Mouse (Mus musculus) MEL (cell line): ENCODE measurements around the gene Rps19. TPM values are rescaled to one million over a fixed set of nuclear protein-coding genes. Genes with fewer than 3 reads are reported as not detected.

Experiments used
- DNase-seq: peaks from one replicate; pipeline ENCODE4 v3.0.0; 2011; ENCODE audit warnings: low read depth, low spot score
- H3K27ac ChIP-seq: 2 replicates; pipeline ENCODE4 v1.5.1; 2012; ENCODE audit warnings: low read depth, mild to moderate bottlenecking, control low read depth, low read length, moderate library complexity; ENCODE audit not compliant: control insufficient read depth
- H3K27me3 ChIP-seq, 2 experiments: fragments of 150-350 bp in 1 of 2; sonication (generic) in 1 of 2; 2 replicates each; pipeline ENCODE4 v1.6.1; 2012; ENCODE audit warnings: low read length in 2 of 2, mild to moderate bottlenecking in 2 of 2, improper control_type of control experiment in 1 of 2, moderate library complexity in 1 of 2; ENCODE audit not compliant: insufficient read depth in 2 of 2, control insufficient read depth in 1 of 2
- H3K36me3 ChIP-seq, 2 experiments: 2 replicates each; pipeline ENCODE4 v1.6.1; 2012 to 2014; ENCODE audit warnings: low read length in 2 of 2, improper control_type of control experiment in 1 of 2, inconsistent platforms in 1 of 2, mild to moderate bottlenecking in 1 of 2; ENCODE audit not compliant: insufficient read depth in 2 of 2, control insufficient read depth in 1 of 2
- H3K4me1 ChIP-seq, 2 experiments: fragments of 150-350 bp in 1 of 2; sonication (generic) in 1 of 2; 2 replicates each; pipeline ENCODE4 v1.6.1; 2012; ENCODE audit warnings: low read length in 2 of 2, improper control_type of control experiment in 1 of 2, mild to moderate bottlenecking in 1 of 2; ENCODE audit not compliant: insufficient read depth in 2 of 2, control insufficient read depth in 1 of 2
- H3K4me3 ChIP-seq, 2 experiments: fragments of 150-350 bp in 1 of 2; sonication (generic) in 1 of 2; 2 replicates each; pipeline ENCODE4 v1.5.1; 2012; ENCODE audit warnings: low read depth in 2 of 2, low read length in 2 of 2, mild to moderate bottlenecking in 2 of 2, moderate library complexity in 2 of 2, control low read depth in 1 of 2, improper control_type of control experiment in 1 of 2; ENCODE audit not compliant: control insufficient read depth in 1 of 2, insufficient read depth in 1 of 2
- H3K79me2 ChIP-seq: 2 replicates; pipeline ENCODE4 v1.6.1; 2012; ENCODE audit warnings: mild to moderate bottlenecking, low read length, moderate library complexity; ENCODE audit not compliant: control insufficient read depth, poor library complexity, insufficient read depth
- H3K9ac ChIP-seq: 2 replicates; pipeline ENCODE4 v1.6.1; 2012; ENCODE audit warnings: low read depth, mild to moderate bottlenecking, control low read depth, low read length, moderate library complexity; ENCODE audit not compliant: control insufficient read depth, poor library complexity, severe bottlenecking
- H3K9me3 ChIP-seq: fragments of 150-350 bp; sonication (generic); replicated peaks from 2 replicates; pipeline ENCODE4 v1.6.1; 2012; ENCODE audit warnings: mild to moderate bottlenecking, low read length, improper control_type of control experiment, moderate library complexity; ENCODE audit not compliant: insufficient read depth
- BHLHE40 ChIP-seq: IDR thresholded peaks from 2 replicates; pipeline ENCODE4 v1.6.1; 2012; ENCODE audit warnings: low read depth, mild to moderate bottlenecking, inconsistent platforms, low read length, improper control_type of control experiment, borderline replicate concordance
- CHD1 ChIP-seq: IDR thresholded peaks from 2 replicates; pipeline ENCODE4 v1.6.1; 2012; ENCODE audit warnings: low read depth, mild to moderate bottlenecking, inconsistent platforms, low read length, improper control_type of control experiment
- CHD2 ChIP-seq: IDR thresholded peaks from 2 replicates; pipeline ENCODE4 v1.6.1; 2011; ENCODE audit warnings: low read length, improper control_type of control experiment
- CTCF ChIP-seq, 3 experiments: IDR thresholded peaks in 2 of 3; conservative IDR thresholded peaks in 1 of 3; 2 replicates each; pipeline ENCODE4 v1.5.1; 2011 to 2012; ENCODE audit warnings: low read length in 3 of 3, low read depth in 2 of 3, mild to moderate bottlenecking in 2 of 3, improper control_type of control experiment in 1 of 3, inconsistent platforms in 1 of 3, mixed read lengths in 1 of 3, moderate library complexity in 1 of 3; ENCODE audit not compliant: control insufficient read depth in 1 of 3, insufficient read depth in 1 of 3, poor library complexity in 1 of 3, severe bottlenecking in 1 of 3
- E2F4 ChIP-seq: IDR thresholded peaks from 2 replicates; pipeline ENCODE4 v1.6.1; 2011; ENCODE audit warnings: low read depth, low read length, improper control_type of control experiment, borderline replicate concordance
- EP300 ChIP-seq, 2 experiments: IDR thresholded peaks; 2 replicates each; pipeline ENCODE4 v1.6.1; 2011; ENCODE audit warnings: improper control_type of control experiment in 2 of 2, low read length in 2 of 2, low read depth in 1 of 2, mild to moderate bottlenecking in 1 of 2
- ETS1 ChIP-seq: IDR thresholded peaks from 2 replicates; pipeline ENCODE4 v1.6.1; 2012; ENCODE audit warnings: low read depth, mild to moderate bottlenecking, inconsistent platforms, low read length, improper control_type of control experiment, moderate library complexity
- GATA1 ChIP-seq: IDR thresholded peaks from 2 replicates; pipeline ENCODE4 v1.6.1; 2011; ENCODE audit warnings: low read depth, low read length, improper control_type of control experiment
- MAFK ChIP-seq: IDR thresholded peaks from 2 replicates; pipeline ENCODE4 v1.6.1; 2011; ENCODE audit warnings: low read depth, mild to moderate bottlenecking, low read length, improper control_type of control experiment, borderline replicate concordance
- MEF2A ChIP-seq: IDR thresholded peaks from 2 replicates; pipeline ENCODE4 v1.6.1; 2014; ENCODE audit warnings: low read depth, mild to moderate bottlenecking, inconsistent platforms, low read length, improper control_type of control experiment; ENCODE audit not compliant: poor library complexity, insufficient replicate concordance, severe bottlenecking; ENCODE audit errors: extremely low read depth
- MYB ChIP-seq: IDR thresholded peaks from 2 replicates; pipeline ENCODE4 v1.6.1; 2011; ENCODE audit warnings: mild to moderate bottlenecking, low read depth, low read length, improper control_type of control experiment
- MYC ChIP-seq: IDR thresholded peaks from 2 replicates; pipeline ENCODE4 v1.6.1; 2011; ENCODE audit warnings: low read depth, mild to moderate bottlenecking, low read length, improper control_type of control experiment, moderate library complexity
- NRF1 ChIP-seq: IDR thresholded peaks from 2 replicates; pipeline ENCODE4 v1.6.1; 2014; ENCODE audit warnings: low read depth, mild to moderate bottlenecking, inconsistent platforms, low read length, improper control_type of control experiment, moderate library complexity; ENCODE audit not compliant: poor library complexity, insufficient read depth, severe bottlenecking
- POLR2AphosphoS2 ChIP-seq: IDR thresholded peaks from 2 replicates; pipeline ENCODE4 v1.6.1; 2011; ENCODE audit warnings: low read length, improper control_type of control experiment
- TAL1 ChIP-seq: IDR thresholded peaks from 2 replicates; pipeline ENCODE4 v1.6.1; 2012; ENCODE audit warnings: mild to moderate bottlenecking, inconsistent platforms, low read length, moderate library complexity, mixed read lengths
- UBTF ChIP-seq: IDR thresholded peaks from 2 replicates; pipeline ENCODE4 v1.6.1; 2012; ENCODE audit warnings: low read depth, mild to moderate bottlenecking, inconsistent platforms, low read length, improper control_type of control experiment, moderate library complexity, borderline replicate concordance; ENCODE audit not compliant: insufficient read depth
- USF2 ChIP-seq, 2 experiments: IDR thresholded peaks; 2 replicates each; pipeline ENCODE4 v1.6.1; 2011 to 2012; ENCODE audit warnings: improper control_type of control experiment in 2 of 2, low read length in 2 of 2, borderline replicate concordance in 1 of 2, inconsistent platforms in 1 of 2, low read depth in 1 of 2, mild to moderate bottlenecking in 1 of 2; ENCODE audit not compliant: insufficient read depth in 1 of 2
- polyA plus RNA-seq, 2 experiments: library from polyadenylated mRNA; stranded (reverse) in 1 of 2; unstranded in 1 of 2; fragments of >175 nt in 1 of 2; fragments of >200 nt in 1 of 2; gene quantifications; 2 replicates each; pipeline versions ENCODE4 v1.2.1 to v1.2.4; 2012; ENCODE audit warnings: low replicate concordance in 2 of 2, low read depth in 1 of 2; ENCODE audit not compliant: insufficient read length in 2 of 2, insufficient read depth in 1 of 2, missing spikeins in 1 of 2
- total RNA-seq: library from RNA; depleted of rRNA; stranded (reverse); fragments of 300-350 nt; gene quantifications from 2 replicates; pipeline ENCODE4 v1.2.3, GENCODE M21; 2012

Rps19 gene
- total and polyA plus RNA-seq, 3 experiments = 2,454 to 3,580 TPM; not detected in 1

GRCm38 (mm10) chr7:24869532-24870165 is 14.5 kb upstream of the Rps19 start, which contains the start of the genes Lypd4 and Dmrtc2:
TSS of gene Lypd4 (minus strand) at chr7:24869941.
TSS of gene Dmrtc2 (plus strand) at chr7:24870057.
- no peak within 1 kb of the TSS for H3K27ac ChIP-seq
- H3K4me3 ChIP-seq = no peak within 1 kb of the TSS
- no peaks in the 10 kb centered on the region for H3K79me2 ChIP-seq
- H3K4me1 ChIP-seq = no peaks in the 10 kb centered on the region
- H3K27me3 ChIP-seq = peaks cover 5 to 16% of the 10 kb centered on the region in 2 experiments
- H3K9me3 ChIP-seq = no peaks in the 10 kb centered on the region
- no peak for DNase-seq
- H3K36me3 ChIP-seq = no peaks in the 10 kb centered on the region
- no peak for TF ChIP-seq CHD1
- TF ChIP-seq EP300 (IDR thresholded peaks at IDR 0.05; ENCODE audit: low read depth in 1 of 2, low read length in 2 of 2) = no peak
- no peak for TF ChIP-seq CTCF (IDR thresholded peaks at IDR 0.05 in 2 of 3, conservative IDR thresholded peaks at IDR 0.05 in 1 of 3; ENCODE audit: control insufficient read depth in 1 of 3, insufficient read depth in 1 of 3, low read depth in 2 of 3, low read length in 3 of 3, poor library complexity in 1 of 3, severe bottlenecking in 1 of 3)
- no peak for TF ChIP-seq USF2 (IDR thresholded peaks at IDR 0.05; ENCODE audit: borderline replicate concordance in 1 of 2, insufficient read depth in 1 of 2, low read depth in 1 of 2, low read length in 2 of 2)
- H3K9ac ChIP-seq = no peak within 1 kb of the TSS

GRCm38 (mm10) chr7:24877588-24877987 is 6.6 kb upstream of the Rps19 start:
- Histone ChIP-seq H3K79me2 (no peaks in the 10 kb centered on the region), H3K36me3 (no peaks in the 10 kb centered on the region), H3K9ac (no peak overlapping the region), H3K4me3 (no peak overlapping the region), H3K9me3 (no peaks in the 10 kb centered on the region), H3K27me3 (peaks cover 25 to 31% of the 10 kb centered on the region in 2 experiments), H3K4me1 (peaks cover 0 to under 1% of the 10 kb centered on the region in 2 experiments; a peak in 2 of 4 replicates), H3K27ac (no peak overlapping the region)
- TF ChIP-seq MAFK (no peak), GATA1 (no peak), MEF2A (no peak), MYC (no peak), POLR2AphosphoS2 (no peak), UBTF (no peak), EP300 (IDR thresholded peaks at IDR 0.05; ENCODE audit: low read depth in 1 of 2, low read length in 2 of 2) (no peak), ETS1 (no peak), BHLHE40 (no peak), CHD1 (no peak), NRF1 (no peak), E2F4 (no peak), TAL1 (no peak), CHD2 (no peak), CTCF (IDR thresholded peaks at IDR 0.05 in 2 of 3, conservative IDR thresholded peaks at IDR 0.05 in 1 of 3; ENCODE audit: control insufficient read depth in 1 of 3, insufficient read depth in 1 of 3, low read depth in 2 of 3, low read length in 3 of 3, poor library complexity in 1 of 3, severe bottlenecking in 1 of 3) (no peak), MYB (no peak)
- DNase-seq = no peak
